8 mouse cellular contexts compared by ENCODE assay signal in genomic region chr3:59005271-59005995, GRCm38 (mm10). TPM values are rescaled to one million over a fixed set of nuclear protein-coding genes. Genes with fewer than 3 reads are reported as not detected.
DNase-seq lines count a peak whose midpoint lies in the region; ATAC-seq and TF ChIP-seq lines count a peak whose summit lies in the region.

Gene Med12l, plus strand, starts transcription at chr3:59005825.

- H3K27me3 ChIP-seq in hindbrain, embryonic 16.5 days (replicated peaks; ENCODE audit: control insufficient read depth, insufficient read depth, low read length): no peaks in the 10 kb centered on the region

- H3K9ac ChIP-seq in hindbrain, embryonic 16.5 days (ENCODE audit: low read depth, low read length): peak within 1 kb of the TSS; percentile 92

- no peaks in the 10 kb centered on the region for H3K36me3 ChIP-seq in hindbrain, embryonic 16.5 days (ENCODE audit: control insufficient read depth, insufficient read depth, low read length)

- no peak; the same call in 1 of the 2 replicates for TF ChIP-seq CTCF in left cerebral cortex, adult 2 months (IDR thresholded peaks at IDR 0.05)

- under 1% methylated on average over 55 of the region's 69 CpGs for WGBS in hindbrain, embryonic 16.5 days

- peak within 1 kb of the TSS; percentile 94 for H3K4me2 ChIP-seq in hindbrain, embryonic 16.5 days (ENCODE audit: low read length)

- peak within 1 kb of the TSS; percentile 69 for H3K4me3 ChIP-seq in hindbrain, embryonic 16.5 days (ENCODE audit: low read length)
- H3K4me3 ChIP-seq in left cerebral cortex, adult 2 months: peak within 1 kb of the TSS; percentile 68

- H3K4me1 ChIP-seq in hindbrain, embryonic 16.5 days (ENCODE audit: control insufficient read depth, insufficient read depth, low read depth, low read length): peaks cover 14% of the 10 kb centered on the region

- intact Hi-C loops in left cerebral cortex, adult 2 months (cut with DNase I): loop anchor here (5.0 kb wide), 3 partner anchors 218 to 428 kb away; partner anchors contain the start of genes Selenot and Siah2

- peak within 1 kb of the TSS; percentile 97 for H3K27ac ChIP-seq in hindbrain, embryonic 16.5 days (ENCODE audit: low read depth, low read length)
- H3K27ac ChIP-seq in left cerebral cortex, adult 2 months: peak within 1 kb of the TSS; percentile 98

- H3K9me3 ChIP-seq in hindbrain, embryonic 16.5 days (ENCODE audit: control insufficient read depth, low read length): no peaks in the 10 kb centered on the region

- ATAC-seq in hindbrain, embryonic 16.5 days: peak; percentile 84

- peak; percentile 42 for DNase-seq in adrenal gland, adult 8-10 months
- DNase-seq in cerebellum, postnatal 25 days: peak; percentile 93
- peak; percentile 86 to 88 for DNase-seq in frontal cortex, postnatal 36 days (ENCODE audit: low spot score in 2 of 2)
- DNase-seq in left cerebral cortex, adult 2 months (ENCODE audit: extremely low spot score in 1 of 2, low spot score in 2 of 2): peak; percentile 89 to 91
- peak; percentile 14 for DNase-seq in lung, postnatal 25 days (ENCODE audit: low spot score)
- DNase-seq in right cerebral cortex, postnatal 25 days: peak; percentile 92
- DNase-seq in T-cell, adult 2 months (ENCODE audit: low spot score): no peak

RNA-seq across cellular contexts. Expression of gene Med12l, which starts in this region (rescaled TPM):
- total RNA-seq in adrenal gland, adult 8-10 months (2022): 10 to 100 TPM; 13.0 to 19.3 (median 16.9) TPM
- 3.9 and 4.1 TPM in 2 replicates for polyA plus RNA-seq in hindbrain, embryonic 16.5 days (2015; fragmentation: Nextera tagmentation; extraction: Ambion mirVana)
- 10 to 100 TPM; 46.5 to 52.0 TPM for total RNA-seq in left cerebral cortex, adult 2 months (2021)
